ENCODE assay signal across 10 mouse cellular contexts in genomic region chr7:126795387-126796317, GRCm38 (mm10). TPM values are rescaled to one million over a fixed set of nuclear protein-coding genes. Genes with fewer than 3 reads are reported as not detected.
A peak's percentile ranks its signal among the peaks of the same experiment; 100 is the strongest.
DNase-seq lines count a peak whose midpoint lies in the region; ATAC-seq and TF ChIP-seq lines count a peak whose summit lies in the region.
"Had no signal": no experiment of that assay in that cellular context is flagged by ENCODE, and none has a peak within 500 bp of the region (broad histone marks: within the 10 kb centered on the region; RNA-seq: fewer than 3 reads in every experiment).

No protein-coding gene starts in this region.

- H3K36me3 ChIP-seq in intestine, embryonic 14.5 days (ENCODE audit: control insufficient read depth, insufficient read depth, low read length) = peaks cover 37% of the 10 kb centered on the region
- peaks cover 11% of the 10 kb centered on the region for H3K36me3 ChIP-seq in intestine, embryonic 16.5 days (ENCODE audit: control insufficient read depth, insufficient read depth, low read length)
- peaks cover 34% of the 10 kb centered on the region for H3K36me3 ChIP-seq in ES-E14 (ENCODE audit: control insufficient read depth, insufficient read depth, low read length, poor library complexity, severe bottlenecking)
- H3K36me3 ChIP-seq in limb, embryonic 12.5 days = peaks cover 40% of the 10 kb centered on the region

- no peak overlapping the region for H3K9ac ChIP-seq in intestine, embryonic 14.5 days (ENCODE audit: low read length)
- H3K9ac ChIP-seq in intestine, embryonic 16.5 days (ENCODE audit: low read depth, low read length) = no peak overlapping the region
- no peak overlapping the region for H3K9ac ChIP-seq in ES-E14 (ENCODE audit: insufficient read depth, low read depth, low read length, poor library complexity, severe bottlenecking)
- no peak overlapping the region for H3K9ac ChIP-seq in limb, embryonic 12.5 days (replicated peaks)
- H3K9ac ChIP-seq: lung, embryonic 15.5 days had no signal

- no peak for ATAC-seq in intestine, embryonic 14.5 days (replicated peaks; ENCODE audit: low FRiP score, low TSS enrichment, low read depth)
- no peak for ATAC-seq in intestine, embryonic 16.5 days
- no peak for ATAC-seq in limb, embryonic 12.5 days (ENCODE audit: insufficient number of reproducible peaks, insufficient read depth, low FRiP score, low TSS enrichment, low read depth)

- H3K4me2 ChIP-seq in intestine, embryonic 14.5 days (ENCODE audit: low read length) = 0 out of 2 replicates have a peak overlapping the region, but pooled peaks have one; percentile 13
- no peak overlapping the region for H3K4me2 ChIP-seq in intestine, embryonic 16.5 days (ENCODE audit: low read depth, low read length)
- H3K4me2 ChIP-seq in limb, embryonic 12.5 days = peak overlapping the region; percentile 73; the same call in 1 of the 2 replicates

- H3K27ac ChIP-seq in intestine, embryonic 14.5 days (ENCODE audit: low read depth) = no peak overlapping the region
- H3K27ac ChIP-seq in intestine, embryonic 16.5 days (ENCODE audit: low read length) = no peak overlapping the region
- H3K27ac ChIP-seq in ES-E14 (ENCODE audit: insufficient read depth, low read depth, low read length, poor library complexity, severe bottlenecking) = peak overlapping the region; percentile 10; the same call in 1 of the 2 replicates
- no peak overlapping the region for H3K27ac ChIP-seq in limb, embryonic 12.5 days
- H3K27ac ChIP-seq: lung, embryonic 15.5 days had no signal

- no peak overlapping the region for H3K4me3 ChIP-seq in intestine, embryonic 14.5 days (ENCODE audit: low read depth, low read length)
- no peak overlapping the region for H3K4me3 ChIP-seq in intestine, embryonic 16.5 days (ENCODE audit: low read length)
- peak overlapping the region in 1 of 2 experiments; percentile 91; a peak in 2 of 4 replicates for H3K4me3 ChIP-seq in ES-E14 (ENCODE audit: insufficient read depth in 1 of 2, low read depth in 1 of 2, low read length in 2 of 2, poor library complexity in 1 of 2, severe bottlenecking in 1 of 2)
- H3K4me3 ChIP-seq in limb, embryonic 12.5 days (replicated peaks) = no peak overlapping the region
- H3K4me3 ChIP-seq: lung, embryonic 15.5 days had no signal

- H3K27me3 ChIP-seq in intestine, embryonic 14.5 days (replicated peaks; ENCODE audit: control insufficient read depth, insufficient read depth, low read length) = no peaks in the 10 kb centered on the region
- no peaks in the 10 kb centered on the region for H3K27me3 ChIP-seq in intestine, embryonic 16.5 days (replicated peaks; ENCODE audit: control insufficient read depth, insufficient read depth, low read length)
- no peaks in the 10 kb centered on the region for H3K27me3 ChIP-seq in limb, embryonic 12.5 days
- H3K27me3 ChIP-seq: lung, embryonic 15.5 days had no signal

- in situ Hi-C loops in ES-E14 (cut with MboI; ENCODE audit: low sequenced_read_pairs in 2 of 2, unreplicated experiment in 2 of 2) = no loop called here

- H3K4me1 ChIP-seq in intestine, embryonic 14.5 days (replicated peaks; ENCODE audit: control insufficient read depth, insufficient read depth, low read length) = peaks cover 30% of the 10 kb centered on the region
- peaks cover 41% of the 10 kb centered on the region for H3K4me1 ChIP-seq in intestine, embryonic 16.5 days (ENCODE audit: control insufficient read depth, insufficient read depth, low read length)
- H3K4me1 ChIP-seq in ES-E14 (ENCODE audit: control insufficient read depth in 2 of 2, insufficient read depth in 2 of 2, low read length in 2 of 2, poor library complexity in 1 of 2) = peaks cover 0 to 13% of the 10 kb centered on the region in 2 experiments; a peak in 1 of 4 replicates
- peaks cover 44% of the 10 kb centered on the region for H3K4me1 ChIP-seq in limb, embryonic 12.5 days (replicated peaks)

- peak; percentile 63 for DNase-seq in cerebellum, adult 11-12 months
- no peak for DNase-seq in cerebellum, postnatal 36 days
- no peak for DNase-seq in intestine, embryonic 14.5 days (ENCODE audit: low spot score)
- no peak for DNase-seq in ES-E14 (ENCODE audit: low read depth, low spot score)
- DNase-seq in thymus, postnatal 36 days = no peak
- no peak for DNase-seq in T-cell, adult 2 months (ENCODE audit: low spot score)

- no peaks in the 10 kb centered on the region for H3K9me3 ChIP-seq in intestine, embryonic 14.5 days (ENCODE audit: control insufficient read depth, low read length)
- H3K9me3 ChIP-seq in intestine, embryonic 16.5 days (ENCODE audit: control insufficient read depth, low read length) = no peaks in the 10 kb centered on the region
- H3K9me3 ChIP-seq in ES-E14 (ENCODE audit: control insufficient read depth, insufficient read depth, low read depth, low read length) = no peaks in the 10 kb centered on the region
- no peaks in the 10 kb centered on the region for H3K9me3 ChIP-seq in limb, embryonic 12.5 days
- H3K9me3 ChIP-seq: lung, embryonic 15.5 days had no signal

- 86% methylated on average over 16 of the region's 16 CpGs for WGBS in intestine, embryonic 14.5 days
- 80% methylated on average over 16 of the region's 16 CpGs for WGBS in intestine, embryonic 16.5 days
- WGBS in limb, embryonic 12.5 days = 86% methylated on average over 16 of the region's 16 CpGs

TF ChIP-seq in ES-E14, 5 proteins besides CTCF, POLR2A, EP300 and RAD21:
- no peak for TF ChIP-seq ZNF384 (IDR thresholded peaks at IDR 0.05; ENCODE audit: low read depth, low read length)
- TF ChIP-seq ZC3H11A (IDR thresholded peaks at IDR 0.05; ENCODE audit: borderline replicate concordance, low read depth, low read length) = no peak
- TF ChIP-seq HCFC1 (IDR thresholded peaks at IDR 0.05; ENCODE audit: borderline replicate concordance, insufficient read depth, low read length) = no peak
- no peak for TF ChIP-seq CHD2 (IDR thresholded peaks at IDR 0.05; ENCODE audit: low read depth, low read length)
- TF ChIP-seq MAFK (IDR thresholded peaks at IDR 0.05; ENCODE audit: insufficient read depth, low read depth, low read length) = no peak
TF ChIP-seq in ES-E14: peak in this region for 0.

RNA-seq across cellular contexts. Expression of gene Fam57b, which starts 1.8 kb away (rescaled TPM):
- polyA plus RNA-seq in intestine, embryonic 14.5 days (2014; fragmentation: Nextera tagmentation; extraction: Ambion mirVana) = 1.5 and 1.8 TPM in 2 replicates
- polyA plus RNA-seq in intestine, embryonic 16.5 days (2015; fragmentation: Nextera tagmentation; extraction: Ambion mirVana) = 1.0 and 1.4 TPM in 2 replicates
- total RNA-seq in ES-E14 (2012; rRNA removed) = 1.9 and 2.5 TPM in 2 replicates
- polyA plus RNA-seq in limb, embryonic 12.5 days (2016; fragmentation: Nextera tagmentation; extraction: Ambion mirVana) = 0.19 and 0.33 TPM in 2 replicates
- total RNA-seq: neutrophil, adult 5-6 weeks had no signal

RNA-seq across cellular contexts. Expression of gene Ppp4c, which starts 3.4 kb away (rescaled TPM):
- polyA plus RNA-seq in intestine, embryonic 14.5 days (2014; fragmentation: Nextera tagmentation; extraction: Ambion mirVana) = 277 and 280 TPM in 2 replicates
- 213 and 215 TPM in 2 replicates for polyA plus RNA-seq in intestine, embryonic 16.5 days (2015; fragmentation: Nextera tagmentation; extraction: Ambion mirVana)
- 260 and 291 TPM in 2 replicates for total RNA-seq in ES-E14 (2012; rRNA removed)
- 378 and 401 TPM in 2 replicates for polyA plus RNA-seq in limb, embryonic 12.5 days (2016; fragmentation: Nextera tagmentation; extraction: Ambion mirVana)

RNA-seq across cellular contexts. Expression of gene Tbx6, which starts 14.4 kb away (rescaled TPM):
- 0.36 and 0.47 TPM in 2 replicates for polyA plus RNA-seq in intestine, embryonic 14.5 days (2014; fragmentation: Nextera tagmentation; extraction: Ambion mirVana)
- polyA plus RNA-seq in intestine, embryonic 16.5 days (2015; fragmentation: Nextera tagmentation; extraction: Ambion mirVana) = 0.36 and 0.37 TPM in 2 replicates
- total RNA-seq in ES-E14 (2012; rRNA removed) = 0.89 and 1.7 TPM in 2 replicates
- 0.50 and 0.68 TPM in 2 replicates for polyA plus RNA-seq in limb, embryonic 12.5 days (2016; fragmentation: Nextera tagmentation; extraction: Ambion mirVana)

RNA-seq across cellular contexts. Expression of gene Ypel3, which starts 18.9 kb away (rescaled TPM):
- polyA plus RNA-seq in intestine, embryonic 14.5 days (2014; fragmentation: Nextera tagmentation; extraction: Ambion mirVana) = 105 and 106 TPM in 2 replicates
- 59.5 and 61.5 TPM in 2 replicates for polyA plus RNA-seq in intestine, embryonic 16.5 days (2015; fragmentation: Nextera tagmentation; extraction: Ambion mirVana)
- total RNA-seq in ES-E14 (2012; rRNA removed) = 19.4 and 20.8 TPM in 2 replicates
- polyA plus RNA-seq in limb, embryonic 12.5 days (2016; fragmentation: Nextera tagmentation; extraction: Ambion mirVana) = 104 and 126 TPM in 2 replicates

RNA-seq across cellular contexts. Expression of gene Gdpd3, which starts 29.5 kb away (rescaled TPM):
- 3.6 and 3.9 TPM in 2 replicates for polyA plus RNA-seq in intestine, embryonic 14.5 days (2014; fragmentation: Nextera tagmentation; extraction: Ambion mirVana)
- polyA plus RNA-seq in intestine, embryonic 16.5 days (2015; fragmentation: Nextera tagmentation; extraction: Ambion mirVana) = 1.4 and 2.1 TPM in 2 replicates
- total RNA-seq in ES-E14 (2012; rRNA removed) = 4.0 and 5.9 TPM in 2 replicates
- 1.3 and 2.4 TPM in 2 replicates for polyA plus RNA-seq in limb, embryonic 12.5 days (2016; fragmentation: Nextera tagmentation; extraction: Ambion mirVana)
